ENCODE assay signal across 18 mouse cellular contexts in the genomic region with DNA sequence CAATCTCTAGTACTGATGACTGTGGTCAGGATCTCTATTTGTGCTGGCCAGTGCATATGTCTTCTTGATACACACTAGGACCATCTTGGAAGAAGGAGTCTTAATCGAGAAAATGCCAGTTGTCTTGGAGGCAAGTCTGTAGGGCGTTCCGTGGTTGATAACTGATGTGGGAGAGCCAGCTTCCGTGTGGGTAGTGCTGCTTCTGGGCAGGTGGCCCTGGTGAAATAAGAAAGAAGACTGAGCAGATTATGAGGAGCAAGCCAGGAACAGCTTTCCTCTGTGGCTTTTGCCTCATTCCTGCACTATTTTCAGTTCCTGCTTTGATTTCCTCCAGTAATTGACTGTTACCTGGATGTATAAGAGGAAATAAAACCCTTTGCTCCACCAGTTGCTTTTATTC. TPM values are rescaled to one million over a fixed set of nuclear protein-coding genes. Genes with fewer than 3 reads are reported as not detected.
DNase-seq lines count a peak whose midpoint lies in the region; ATAC-seq and TF ChIP-seq lines count a peak whose summit lies in the region.
"Had no signal": no experiment of that assay in that cellular context is flagged by ENCODE, and none has a peak within 500 bp of the region (broad histone marks: within the 10 kb centered on the region; RNA-seq: fewer than 3 reads in every experiment).

No protein-coding gene starts in this region.

- DNase-seq in gastrocnemius, adult 2 months = no peak
- no peak for DNase-seq in gastrocnemius, postnatal 14 days
- DNase-seq in right cerebral cortex, adult 18-20 months = peak; percentile 42
- no peak for DNase-seq in right cerebral cortex, postnatal 10 days (ENCODE audit: low spot score in 2 of 2)
- DNase-seq in left cerebral cortex, postnatal 36 days (ENCODE audit: low spot score in 2 of 2) = peak; percentile 16 to 20
- peak; percentile 70 for DNase-seq in telencephalon, adult 2 months (ENCODE audit: low read depth, low spot score)
- DNase-seq: adrenal gland, adult 2 months; adrenal gland, postnatal 25 days; cerebellum, postnatal 10 days; gastrocnemius, postnatal 36 days; heart, adult 11 months; heart, postnatal 36 days had no signal

- intact Hi-C loops in gastrocnemius, adult 2 months (cut with DNase I) = no loop called here
- intact Hi-C loops in gastrocnemius, postnatal 14 days (cut with DNase I; ENCODE audit: low total_unique reads) = no loop called here
- intact Hi-C loops in left cerebral cortex, postnatal 36 days (cut with DNase I) = no loop called here

- no peak for ATAC-seq in erythroid progenitor cell, adult 5-6 weeks (replicated peaks; ENCODE audit: low FRiP score, poor library complexity, severe bottlenecking)
- ATAC-seq: forebrain, embryonic 15.5 days had no signal

- no peak overlapping the region for H3K4me3 ChIP-seq in gastrocnemius, adult 2 months
- H3K4me3 ChIP-seq: embryonic facial prominence, embryonic 10.5 days; forebrain, embryonic 10.5 days; forebrain, embryonic 15.5 days; heart, embryonic 13.5 days; hindbrain, embryonic 15.5 days had no signal

- no peak for TF ChIP-seq CTCF in gastrocnemius, adult 2 months (IDR thresholded peaks at IDR 0.05)

- peak overlapping the region; percentile 81 for H3K27ac ChIP-seq in gastrocnemius, adult 2 months
- H3K27ac ChIP-seq: embryonic facial prominence, embryonic 10.5 days; forebrain, embryonic 10.5 days; forebrain, embryonic 15.5 days; heart, embryonic 13.5 days; hindbrain, embryonic 15.5 days had no signal

RNA-seq across cellular contexts. Expression of gene Capza1, which starts 41.1 kb away (rescaled TPM):
- total RNA-seq in gastrocnemius, adult 2 months (2021) = 10 to 100 TPM; 23.5 to 25.5 TPM
- 10 to 100 TPM; 30.8 to 33.5 TPM for total RNA-seq in gastrocnemius, postnatal 14 days (2021)
- total RNA-seq in left cerebral cortex, postnatal 36 days (2021) = 10 to 100 TPM; 31.9 to 47.9 TPM
- total RNA-seq in erythroid progenitor cell, adult 5-6 weeks (2015; ENCODE audit: low replicate concordance) = 125 and 127 TPM in 2 replicates
- total RNA-seq in erythroid progenitor cell, adult 5-6 weeks (2017; ENCODE audit: low replicate concordance) = 73.6 and 89.7 TPM in 2 replicates

RNA-seq across cellular contexts. Expression of gene St7l, which starts 41.6 kb away (rescaled TPM):
- total RNA-seq in gastrocnemius, adult 2 months (2021) = 10 to 100 TPM; 23.3 to 23.4 TPM
- 10 to 100 TPM; 14.0 to 17.3 TPM for total RNA-seq in gastrocnemius, postnatal 14 days (2021)
- 10 to 100 TPM; 33.9 to 38.2 TPM for total RNA-seq in left cerebral cortex, postnatal 36 days (2021)
- 18.9 and 28.1 TPM in 2 replicates for total RNA-seq in erythroid progenitor cell, adult 5-6 weeks (2015; ENCODE audit: low replicate concordance)
- 6.4 and 19.6 TPM in 2 replicates for total RNA-seq in erythroid progenitor cell, adult 5-6 weeks (2017; ENCODE audit: low replicate concordance)

RNA-seq across cellular contexts. Expression of gene Wnt2b, which starts 56.3 kb away (rescaled TPM):
- under 1 TPM; 0.13 to 0.31 TPM for total RNA-seq in gastrocnemius, adult 2 months (2021)
- total RNA-seq in gastrocnemius, postnatal 14 days (2021) = under 1 TPM; 0.78 to 0.86 TPM
- 1 to 10 TPM; 2.4 TPM for total RNA-seq in left cerebral cortex, postnatal 36 days (2021)
- total RNA-seq in erythroid progenitor cell, adult 5-6 weeks (2015; ENCODE audit: low replicate concordance) = not detected in 2 replicates
- not detected in 2 replicates for total RNA-seq in erythroid progenitor cell, adult 5-6 weeks (2017; ENCODE audit: low replicate concordance)

Comparison
In these comparisons a context has a peak if more than half of its experiments do, and no peak if none do; other contexts are left out.
1. DNase-seq: peak in right cerebral cortex, adult 18-20 months (single experiment), left cerebral cortex, postnatal 36 days (2 of 2) and telencephalon, adult 2 months (single experiment); none in gastrocnemius, adult 2 months (single experiment), gastrocnemius, postnatal 14 days (single experiment) and right cerebral cortex, postnatal 10 days (0 of 2).